Mouse (Mus musculus): ENCODE results near the gene Rhd. TPM values are rescaled to one million over a fixed set of nuclear protein-coding genes. Genes with fewer than 3 reads are reported as not detected.

Gene Rhd
- total and polyA plus RNA-seq, 3 experiments, result 0.79 to 1.3 (median 1.1) TPM

GRCm38 (mm10) chr4:134876171-134876570, 11.8 kb downstream of the Rhd start:
- Histone ChIP-seq H3K4me3 (replicated peaks in 1 of 3; ENCODE audit: low read depth in 2 of 3, low read length in 2 of 3, poor library complexity in 1 of 3) (no peak overlapping the region), H3K4me2 (ENCODE audit: insufficient read depth, low read depth, poor library complexity, severe bottlenecking) (no peak overlapping the region), H3K27ac (ENCODE audit: insufficient read depth, low read depth) (no peak overlapping the region), H3K36me3 (replicated peaks in 1 of 2; ENCODE audit: control insufficient read depth in 1 of 2, insufficient read depth in 1 of 2, low read length in 1 of 2) (no peaks in the 10 kb centered on the region), H3K79me2 (replicated peaks; ENCODE audit: control insufficient read depth, extremely low read depth, insufficient read depth, poor library complexity, severe bottlenecking) (no peaks in the 10 kb centered on the region), H3K4me1 (ENCODE audit: control insufficient read depth in 1 of 2, insufficient read depth in 2 of 2) (peaks cover 2 to 19% of the 10 kb centered on the region in 2 experiments; a peak in 3 of 4 replicates), H3K27me3 (replicated peaks) (no peaks in the 10 kb centered on the region), H3K9me3 (replicated peaks; ENCODE audit: low read length) (no peaks in the 10 kb centered on the region), H3K9ac (ENCODE audit: insufficient read depth, low read depth) (no peak overlapping the region)
- TF ChIP-seq MEF2A (IDR thresholded peaks at IDR 0.05; ENCODE audit: borderline replicate concordance, low read depth, low read length) (no peak), EP300 (IDR thresholded peaks at IDR 0.05; ENCODE audit: low read length) (no peak), NRF1 (IDR thresholded peaks at IDR 0.05; ENCODE audit: low read depth, low read length) (no peak), MAX (IDR thresholded peaks at IDR 0.05; ENCODE audit: low read length) (no peak), E2F4 (IDR thresholded peaks at IDR 0.05; ENCODE audit: insufficient replicate concordance, low read depth, low read length) (no peak), KAT2A (IDR thresholded peaks at IDR 0.05; ENCODE audit: insufficient replicate concordance, low read length) (no peak), ELF1 (IDR thresholded peaks at IDR 0.05; ENCODE audit: low read depth, low read length) (no peak), MAFK (IDR thresholded peaks at IDR 0.05; ENCODE audit: insufficient replicate concordance, low read length) (no peak), CTCF (conservative IDR thresholded peaks at IDR 0.05 in 1 of 2, IDR thresholded peaks at IDR 0.05 in 1 of 2; ENCODE audit: low read depth in 2 of 2, low read length in 2 of 2) (no peak), JUND (conservative IDR thresholded peaks at IDR 0.05; ENCODE audit: low read depth, low read length) (no peak), ZKSCAN1 (IDR thresholded peaks at IDR 0.05; ENCODE audit: borderline replicate concordance, low read depth, low read length) (no peak), NELFE (IDR thresholded peaks at IDR 0.05; ENCODE audit: low read depth, low read length) (no peak), CHD2 (IDR thresholded peaks at IDR 0.05; ENCODE audit: low read length) (no peak)
- dilution Hi-C loops (cut with MboI; ENCODE audit: extremely low pct_ligation_motif_present, extremely low pct_unique_long_range_greater_than_20kb, low sequenced_read_pairs) (no loop called here), in situ Hi-C loops (cut with MboI; ENCODE audit: low pct_ligation_motif_present, low pct_unique_long_range_greater_than_20kb, low sequenced_read_pairs) (loop anchor here (10.0 kb wide), 1 partner anchor 71 kb away; no protein-coding TSS in a partner anchor)
- no peak for DNase-seq (ENCODE audit: extremely low read depth)

- in situ Hi-C loops (cut with MboI; ENCODE audit: low pct_ligation_motif_present, low pct_unique_long_range_greater_than_20kb, low sequenced_read_pairs) (loop anchor here (10.0 kb wide), 1 partner anchor 75 kb away; no protein-coding TSS in a partner anchor), dilution Hi-C loops (cut with MboI; ENCODE audit: extremely low pct_ligation_motif_present, extremely low pct_unique_long_range_greater_than_20kb, low sequenced_read_pairs) (no loop called here)
- Histone ChIP-seq H3K36me3 (replicated peaks in 1 of 2; ENCODE audit: control insufficient read depth in 1 of 2, insufficient read depth in 1 of 2, low read length in 1 of 2) (no peaks in the 10 kb centered on the region), H3K27me3 (replicated peaks) (no peaks in the 10 kb centered on the region), H3K4me1 (ENCODE audit: control insufficient read depth in 1 of 2, insufficient read depth in 2 of 2) (peaks cover 6 to 20% of the 10 kb centered on the region in 2 experiments; a peak in 3 of 4 replicates), H3K9me3 (replicated peaks; ENCODE audit: low read length) (no peaks in the 10 kb centered on the region), H3K79me2 (replicated peaks; ENCODE audit: control insufficient read depth, extremely low read depth, insufficient read depth, poor library complexity, severe bottlenecking) (no peaks in the 10 kb centered on the region), H3K4me3 (replicated peaks in 1 of 3; ENCODE audit: low read depth in 2 of 3, low read length in 2 of 3, poor library complexity in 1 of 3) (peak overlapping the region; percentile 47 to 54 (median 49)), H3K4me2 (ENCODE audit: insufficient read depth, low read depth, poor library complexity, severe bottlenecking) (peak overlapping the region; percentile 22), H3K9ac (ENCODE audit: insufficient read depth, low read depth) (no peak overlapping the region), H3K27ac (ENCODE audit: insufficient read depth, low read depth) (no peak overlapping the region)
- TF ChIP-seq MXI1 (IDR thresholded peaks at IDR 0.05; ENCODE audit: low read depth, low read length) (0 out of 2 replicates have a peak, but pooled peaks have one; percentile 40), BHLHE40 (IDR thresholded peaks at IDR 0.05; ENCODE audit: low read depth, low read length) (no peak), EP300 (IDR thresholded peaks at IDR 0.05; ENCODE audit: low read length) (no peak), GABPA (IDR thresholded peaks at IDR 0.05; ENCODE audit: insufficient replicate concordance, low read depth, low read length) (no peak), TCF12 (IDR thresholded peaks at IDR 0.05; ENCODE audit: low read depth, low read length) (0 out of 2 replicates have a peak, but pooled peaks have one; percentile 56), CTCF (conservative IDR thresholded peaks at IDR 0.05 in 1 of 2, IDR thresholded peaks at IDR 0.05 in 1 of 2; ENCODE audit: low read depth in 2 of 2, low read length in 2 of 2) (peak; percentile 41 to 85), RCOR1 (conservative IDR thresholded peaks at IDR 0.05; ENCODE audit: low read depth, low read length) (no peak), IRF4 (IDR thresholded peaks at IDR 0.05; ENCODE audit: low read depth, low read length) (peak; percentile 40; the same call in 1 of the 2 replicates), ELF1 (IDR thresholded peaks at IDR 0.05; ENCODE audit: low read depth, low read length) (peak; percentile 59; the same call in 1 of the 2 replicates), MEF2A (IDR thresholded peaks at IDR 0.05; ENCODE audit: borderline replicate concordance, low read depth, low read length) (0 out of 2 replicates have a peak, but pooled peaks have one; percentile 25), NELFE (IDR thresholded peaks at IDR 0.05; ENCODE audit: low read depth, low read length) (0 out of 2 replicates have a peak, but pooled peaks have one; percentile 33), USF1 (IDR thresholded peaks at IDR 0.05; ENCODE audit: low read depth, low read length) (no peak), RAD21 (IDR thresholded peaks at IDR 0.05; ENCODE audit: low read depth, low read length) (peak; percentile 69), MAX (IDR thresholded peaks at IDR 0.05; ENCODE audit: low read length) (no peak), ZNF384 (IDR thresholded peaks at IDR 0.05; ENCODE audit: low read depth, low read length) (no peak), SMC3 (IDR thresholded peaks at IDR 0.05; ENCODE audit: low read depth, low read length) (peak; percentile 57), UBTF (IDR thresholded peaks at IDR 0.05; ENCODE audit: low read depth, low read length) (no peak)
- peak; percentile 70 for DNase-seq (ENCODE audit: extremely low read depth)
These were observed 15.2 kb downstream of the Rhd start for GRCm38 (mm10) chr4:134879410-134879981.

Data from CH12.LX (cell line).